Mouse (Mus musculus): ENCODE results near the gene Nup93. TPM values are rescaled to one million over a fixed set of nuclear protein-coding genes. Genes with fewer than 3 reads are reported as not detected.

Gene Nup93
- polyA plus RNA-seq, 1 experiment from 2014 or later: 91.6 TPM

DNA sequence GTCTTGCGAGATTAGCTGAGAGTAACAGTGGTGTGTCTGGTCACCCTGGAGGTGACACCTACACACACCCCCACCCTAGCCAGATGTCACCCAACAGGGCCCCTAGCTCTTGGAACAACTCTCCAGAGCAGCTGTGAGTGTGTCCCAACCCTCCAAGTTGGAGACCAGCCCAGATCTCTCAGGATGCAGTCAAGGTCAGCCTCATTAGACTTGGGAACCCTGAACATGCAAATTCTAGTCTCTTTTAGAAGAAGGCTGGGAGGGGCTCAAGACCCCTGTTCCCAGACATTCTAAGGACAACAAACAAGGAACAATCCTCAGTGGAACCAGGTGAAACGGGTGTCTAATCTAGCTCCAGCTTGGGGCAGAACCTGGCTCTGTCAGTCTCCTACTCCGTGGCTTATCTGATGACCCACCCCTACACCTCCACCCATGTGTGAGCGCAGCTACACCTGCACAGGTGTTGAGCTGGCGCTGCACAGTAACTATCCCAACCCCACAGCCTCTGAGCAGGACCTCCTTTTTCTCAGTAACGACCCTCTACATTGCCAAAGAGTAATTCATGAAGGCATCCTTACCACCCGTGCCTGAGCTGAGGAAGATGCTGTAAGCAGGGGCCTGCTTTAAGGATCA lies 148.4 kb downstream of the Nup93 start:
- Histone ChIP-seq H3K27ac (no peak overlapping the region), H3K4me2 (no peak overlapping the region), H3K36me3 (no peaks in the 10 kb centered on the region), H3K27me3 (no peaks in the 10 kb centered on the region), H3K9me3 (replicated peaks) (no peaks in the 10 kb centered on the region), H3K4me1 (peaks cover 17% of the 10 kb centered on the region), H3K4me3 (replicated peaks) (no peak overlapping the region), H3K9ac (no peak overlapping the region)
- WGBS: 71% methylated on average over 7 of the region's 7 CpGs
- ATAC-seq (replicated peaks; ENCODE audit: low FRiP score): no peak

DNA sequence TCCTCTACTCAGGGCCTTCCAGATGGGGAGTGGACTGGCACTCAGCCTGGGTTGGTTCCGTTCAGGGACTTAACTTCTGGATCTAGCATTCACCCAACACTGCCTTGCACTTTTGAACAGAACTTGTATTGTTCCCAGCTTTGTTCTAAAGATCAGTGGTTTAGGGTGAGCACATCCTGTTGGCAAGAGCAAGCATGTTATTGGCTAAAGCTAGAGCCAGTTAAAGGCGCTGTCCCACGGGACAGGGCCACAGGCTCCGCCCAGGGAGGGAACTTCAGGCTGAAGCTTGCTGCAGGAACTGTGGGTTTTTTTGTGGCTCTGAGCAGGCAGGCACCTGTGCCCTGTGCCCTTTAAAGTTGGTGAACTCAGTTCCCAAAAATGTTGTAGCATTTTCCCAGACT lies 148.9 kb downstream of the Nup93 start:
- H3K27ac ChIP-seq: no peak overlapping the region

GRCm38 (mm10) chr8:94363906-94364305 lies 149.5 kb downstream of the Nup93 start:
- Histone ChIP-seq H3K4me3 (replicated peaks) (no peak overlapping the region), H3K9ac (no peak overlapping the region), H3K27me3 (no peaks in the 10 kb centered on the region), H3K4me1 (peaks cover 11% of the 10 kb centered on the region), H3K9me3 (replicated peaks) (no peaks in the 10 kb centered on the region), H3K4me2 (no peak overlapping the region), H3K36me3 (no peaks in the 10 kb centered on the region), H3K27ac (no peak overlapping the region)
- no peak for ATAC-seq (replicated peaks; ENCODE audit: low FRiP score)
- WGBS: 70% methylated on average over 2 of the region's 2 CpGs

More for the DNA sequence above, 148.9 kb downstream of the Nup93 start:
- Histone ChIP-seq H3K4me3 (replicated peaks) (no peak overlapping the region), H3K36me3 (no peaks in the 10 kb centered on the region), H3K9me3 (replicated peaks) (no peaks in the 10 kb centered on the region), H3K27me3 (no peaks in the 10 kb centered on the region), H3K4me1 (peaks cover 17% of the 10 kb centered on the region), H3K9ac (no peak overlapping the region), H3K4me2 (no peak overlapping the region)
- whole genome bisulfite sequencing: 44% methylated on average over 4 of the region's 4 CpGs
- ATAC-seq (replicated peaks; ENCODE audit: low FRiP score): peak; percentile 72; the same call in 1 of the 2 replicates

GRCm38 (mm10) chr8:94364686-94365312 lies 150.4 kb downstream of the Nup93 start:
- H3K36me3 ChIP-seq: no peaks in the 10 kb centered on the region
- no peak overlapping the region for H3K27ac ChIP-seq
- WGBS: 85% methylated on average over 6 of the region's 6 CpGs
- H3K4me3 ChIP-seq (replicated peaks): no peak overlapping the region
- no peak overlapping the region for H3K9ac ChIP-seq
- ATAC-seq (replicated peaks; ENCODE audit: low FRiP score): no peak
- H3K9me3 ChIP-seq (replicated peaks): no peaks in the 10 kb centered on the region
- H3K4me1 ChIP-seq: peaks cover 10% of the 10 kb centered on the region
- H3K4me2 ChIP-seq: no peak overlapping the region
- no peaks in the 10 kb centered on the region for H3K27me3 ChIP-seq

DNA sequence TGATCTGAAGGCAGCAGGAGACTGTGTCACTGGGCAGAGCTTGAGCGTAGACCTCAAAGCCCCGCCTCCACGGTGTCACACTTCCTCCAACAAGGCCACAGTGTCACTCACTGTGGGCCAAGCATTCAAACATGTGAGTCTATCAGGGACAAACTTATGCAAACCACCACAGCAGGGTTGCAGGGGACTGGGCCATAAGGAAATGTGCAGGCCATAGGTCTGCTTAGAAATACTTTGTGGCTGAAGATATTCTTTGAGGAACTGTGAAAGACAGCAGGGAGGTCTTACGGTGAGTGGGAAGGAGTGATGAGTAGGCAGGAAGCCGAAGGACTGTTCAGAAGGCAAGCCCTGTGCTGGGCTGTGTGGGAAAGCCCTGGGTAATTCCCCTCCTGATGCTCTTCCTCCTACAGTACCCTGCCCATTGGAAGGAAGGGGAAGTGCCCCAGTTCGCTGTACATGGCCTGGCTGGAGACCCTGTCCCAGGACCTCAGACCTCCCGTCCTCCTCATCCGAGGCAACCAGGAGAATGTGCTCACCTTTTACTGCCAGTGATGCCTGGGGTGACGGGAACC lies 151.1 kb downstream of the Nup93 start:
- H3K36me3 ChIP-seq: no peaks in the 10 kb centered on the region
- 0 out of 2 replicates have a peak, but pooled peaks cover 2% of the 10 kb centered on the region for H3K27me3 ChIP-seq
- H3K9me3 ChIP-seq (replicated peaks): no peaks in the 10 kb centered on the region
- no peak overlapping the region for H3K4me3 ChIP-seq (replicated peaks)
- H3K27ac ChIP-seq: no peak overlapping the region
- no peak overlapping the region for H3K4me2 ChIP-seq
- WGBS: 89% methylated on average over 9 of the region's 9 CpGs
- no peak overlapping the region for H3K9ac ChIP-seq
- peaks cover 10% of the 10 kb centered on the region for H3K4me1 ChIP-seq
- no peak for ATAC-seq (replicated peaks; ENCODE audit: low FRiP score)

MicroRNA genes within 50 kb of the gene (microRNA counts, 519-probe panel; counts per million panel counts)
- 2,474 counts per million, percentile 42 among the panel's probes with 10 or more counts for microRNA mmu-miR-138

Small RNA genes within 50 kb of the gene (microRNA-seq; reads per million reads assigned to microRNA genes)
- 36.7 reads per million, percentile 46 among the genes with 10 or more reads in this experiment for gene Mir138-2

Other genes starting within 250 kb of the Nup93 start
- gene Amfr, start 201.7 kb upstream of the Nup93 start, polyA plus RNA-seq (2015; fragmentation: Nextera tagmentation; extraction: Ambion mirVana): 45.4 and 49.3 TPM in 2 replicates
- 120 and 137 TPM in 2 replicates for gene Nudt21, start 177.5 kb upstream of the Nup93 start, polyA plus RNA-seq (2015; fragmentation: Nextera tagmentation; extraction: Ambion mirVana)
- gene Ogfod1, start 177.4 kb upstream of the Nup93 start, polyA plus RNA-seq (2015; fragmentation: Nextera tagmentation; extraction: Ambion mirVana): 12.8 and 13.0 TPM in 2 replicates
- gene Bbs2, start 115.6 kb upstream of the Nup93 start, polyA plus RNA-seq (2015; fragmentation: Nextera tagmentation; extraction: Ambion mirVana): 11.9 and 15.7 TPM in 2 replicates
- not detected in 2 replicates for gene Mt4, start 77.4 kb upstream of the Nup93 start, polyA plus RNA-seq (2015; fragmentation: Nextera tagmentation; extraction: Ambion mirVana)
- 2.9 and 7.1 TPM in 2 replicates for gene Mt3, start 62.0 kb upstream of the Nup93 start, polyA plus RNA-seq (2015; fragmentation: Nextera tagmentation; extraction: Ambion mirVana)
- 163 and 178 TPM in 2 replicates for gene Mt2, start 41.9 kb upstream of the Nup93 start, polyA plus RNA-seq (2015; fragmentation: Nextera tagmentation; extraction: Ambion mirVana)
- 519 and 582 TPM in 2 replicates for gene Mt1, start 35.5 kb upstream of the Nup93 start, polyA plus RNA-seq (2015; fragmentation: Nextera tagmentation; extraction: Ambion mirVana)
- 6.1 and 6.4 TPM in 2 replicates for gene Slc12a3, start 114.6 kb downstream of the Nup93 start, polyA plus RNA-seq (2015; fragmentation: Nextera tagmentation; extraction: Ambion mirVana)
- 66.7 and 70.0 TPM in 2 replicates for gene Herpud1, start 171.9 kb downstream of the Nup93 start, polyA plus RNA-seq (2015; fragmentation: Nextera tagmentation; extraction: Ambion mirVana)
- gene Nlrc5, start 219.8 kb downstream of the Nup93 start, polyA plus RNA-seq (2015; fragmentation: Nextera tagmentation; extraction: Ambion mirVana): 0.22 and 0.27 TPM in 2 replicates